Mouse (Mus musculus) stomach, embryonic 15.5 days (tissue): Measurements from ENCODE around the gene Gm20388. TPM values are rescaled to one million over a fixed set of nuclear protein-coding genes. Genes with fewer than 3 reads are reported as not detected.

Experiments
- ATAC-seq: fragments of 200-750 bp; cut with Nextera tagmentation; 2 replicates; pipeline ENCODE4 v1.8.0; 2017; ENCODE audit warnings: low read depth, moderate number of reproducible peaks, moderate TSS enrichment; ENCODE audit not compliant: insufficient read depth, low FRiP score
- H3K27ac ChIP-seq: fragments of 300-500 bp; sonication (generic); 2 replicates; pipeline ENCODE4 v1.5.1; 2015; ENCODE audit warnings: mild to moderate bottlenecking, inconsistent platforms
- H3K27me3 ChIP-seq: fragments of 300-500 bp; sonication (generic); replicated peaks from 2 replicates; pipeline ENCODE4 v1.6.1; 2015; ENCODE audit warnings: inconsistent platforms
- H3K36me3 ChIP-seq: fragments of 300-500 bp; sonication (generic); 2 replicates; pipeline ENCODE4 v1.6.1; 2015; ENCODE audit warnings: inconsistent platforms
- H3K4me1 ChIP-seq: fragments of 300-500 bp; sonication (generic); 2 replicates; pipeline ENCODE4 v1.6.1; 2015; ENCODE audit warnings: inconsistent platforms
- H3K4me2 ChIP-seq: fragments of 300-500 bp; sonication (generic); 2 replicates; pipeline ENCODE4 v1.6.1; 2015; ENCODE audit warnings: mild to moderate bottlenecking, inconsistent platforms
- H3K4me3 ChIP-seq: fragments of 300-500 bp; sonication (generic); replicated peaks from 2 replicates; pipeline ENCODE4 v1.5.1; 2015; ENCODE audit warnings: inconsistent platforms
- H3K9ac ChIP-seq: fragments of 300-500 bp; sonication (generic); 2 replicates; pipeline ENCODE4 v1.6.1; 2015; ENCODE audit warnings: inconsistent platforms
- H3K9me3 ChIP-seq: fragments of 300-500 bp; sonication (generic); 2 replicates; pipeline ENCODE4 v1.6.1; 2016; ENCODE audit warnings: inconsistent platforms
- WGBS: fragments of 180-500 bp; shearing (Covaris S2); methylation state at CpG from one replicate; pipeline ENCODE4 v1.1.7; 2015; 5-methylcytosine and 5-hydroxymethylcytosine counted together
- polyA plus RNA-seq: library from polyadenylated mRNA; unstranded; fragments of >200 nt; fragmentation: Nextera tagmentation; extraction: Ambion mirVana; gene quantifications from 2 replicates; pipeline ENCODE4 v1.2.1, GENCODE M21; 2015

Gene Gm20388
- polyA plus RNA-seq, 1 experiment from 2014 or later, result not detected

DNA sequence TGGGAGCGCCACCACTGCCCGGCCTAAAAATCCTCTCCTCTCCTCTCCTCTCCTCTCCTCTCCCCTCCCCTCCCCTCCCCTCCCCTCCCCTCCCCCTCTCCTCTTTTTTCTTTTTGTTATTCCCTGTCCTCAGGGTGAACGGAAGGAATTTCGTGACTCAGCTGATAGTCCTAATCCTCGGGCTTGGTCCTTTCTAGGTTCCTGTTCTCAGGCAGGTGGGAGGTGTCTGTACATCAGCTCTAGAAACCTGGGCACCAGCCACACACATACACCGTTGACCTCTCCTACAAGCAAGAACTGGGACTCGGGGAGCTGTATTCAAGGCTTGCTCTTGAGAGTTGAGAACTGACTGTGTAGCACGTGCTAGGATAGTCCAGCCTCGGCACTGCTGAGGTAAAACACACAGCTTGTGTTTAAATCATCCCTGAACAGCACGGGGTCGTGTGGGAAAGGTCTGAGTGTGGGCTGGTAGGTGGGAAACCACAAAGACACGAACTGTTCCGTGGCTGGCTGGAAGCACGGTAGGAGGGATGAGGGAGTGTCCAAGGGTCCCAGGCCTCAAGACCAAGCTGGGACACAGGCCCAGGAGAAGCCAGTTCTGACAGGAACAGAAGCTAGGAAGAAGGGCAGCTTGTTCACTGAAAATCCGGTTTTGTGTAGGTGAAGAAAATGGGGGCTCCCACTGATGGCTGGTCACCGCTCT is 620.5 kb downstream of the Gm20388 start:
- ATAC-seq, result no peak

DNA sequence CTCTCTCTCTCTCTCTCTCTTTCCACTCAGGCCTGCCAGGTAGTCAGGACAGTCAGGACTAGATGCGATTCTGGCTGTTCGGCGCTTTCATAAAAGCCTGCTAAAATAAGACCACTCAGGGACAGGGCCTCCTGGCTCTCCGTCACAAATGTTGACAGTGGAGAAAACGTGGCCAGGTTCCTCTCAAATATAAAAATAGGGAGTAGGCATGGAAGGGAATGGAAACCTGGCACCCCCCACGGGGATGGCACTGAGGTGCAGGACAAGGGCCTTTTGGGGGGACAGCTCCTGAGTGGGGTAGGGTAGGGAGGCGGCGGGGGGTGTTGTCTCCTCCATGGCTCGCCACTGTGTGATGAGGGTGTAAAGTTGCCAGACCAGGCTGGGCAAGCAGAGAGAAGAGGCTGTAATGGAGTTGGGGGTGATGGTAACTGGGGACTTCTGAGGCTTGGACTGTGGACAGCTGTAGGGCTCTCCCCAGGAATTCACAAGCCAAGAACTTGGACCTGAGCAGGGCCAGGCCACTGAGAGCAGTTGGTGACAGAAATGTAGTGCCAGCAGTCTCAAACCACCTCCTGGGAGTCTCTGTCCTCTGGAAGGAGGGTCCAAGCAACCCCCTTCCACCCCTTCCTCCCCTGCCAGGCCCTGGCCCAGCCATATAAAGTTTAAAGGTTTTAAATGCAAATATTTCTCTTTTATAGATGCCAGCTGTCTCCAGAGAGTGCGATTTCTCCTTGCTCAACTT is 621.3 kb downstream of the Gm20388 start:
- Histone ChIP-seq H3K36me3 (no peaks in the 10 kb centered on the region), H3K4me2 (0 out of 2 replicates have a peak overlapping the region, but pooled peaks have one; percentile 13), H3K4me1 (peaks cover 68% of the 10 kb centered on the region), H3K4me3 (no peak overlapping the region), H3K27me3 (no peaks in the 10 kb centered on the region), H3K9me3 (no peaks in the 10 kb centered on the region), H3K27ac (peak overlapping the region; percentile 73), H3K9ac (no peak overlapping the region)
- WGBS, result 68% methylated on average over 10 of the region's 10 CpGs
- no peak for ATAC-seq

More for the DNA sequence above, 620.5 kb downstream of the Gm20388 start:
- H3K4me2 ChIP-seq, result no peak overlapping the region
- H3K27ac ChIP-seq, result no peak overlapping the region
- no peaks in the 10 kb centered on the region for H3K27me3 ChIP-seq
- no peaks in the 10 kb centered on the region for H3K9me3 ChIP-seq
- no peak overlapping the region for H3K4me3 ChIP-seq
- 58% methylated on average over 16 of the region's 16 CpGs for WGBS
- H3K4me1 ChIP-seq, result peaks cover 68% of the 10 kb centered on the region
- no peak overlapping the region for H3K9ac ChIP-seq
- no peaks in the 10 kb centered on the region for H3K36me3 ChIP-seq

DNA sequence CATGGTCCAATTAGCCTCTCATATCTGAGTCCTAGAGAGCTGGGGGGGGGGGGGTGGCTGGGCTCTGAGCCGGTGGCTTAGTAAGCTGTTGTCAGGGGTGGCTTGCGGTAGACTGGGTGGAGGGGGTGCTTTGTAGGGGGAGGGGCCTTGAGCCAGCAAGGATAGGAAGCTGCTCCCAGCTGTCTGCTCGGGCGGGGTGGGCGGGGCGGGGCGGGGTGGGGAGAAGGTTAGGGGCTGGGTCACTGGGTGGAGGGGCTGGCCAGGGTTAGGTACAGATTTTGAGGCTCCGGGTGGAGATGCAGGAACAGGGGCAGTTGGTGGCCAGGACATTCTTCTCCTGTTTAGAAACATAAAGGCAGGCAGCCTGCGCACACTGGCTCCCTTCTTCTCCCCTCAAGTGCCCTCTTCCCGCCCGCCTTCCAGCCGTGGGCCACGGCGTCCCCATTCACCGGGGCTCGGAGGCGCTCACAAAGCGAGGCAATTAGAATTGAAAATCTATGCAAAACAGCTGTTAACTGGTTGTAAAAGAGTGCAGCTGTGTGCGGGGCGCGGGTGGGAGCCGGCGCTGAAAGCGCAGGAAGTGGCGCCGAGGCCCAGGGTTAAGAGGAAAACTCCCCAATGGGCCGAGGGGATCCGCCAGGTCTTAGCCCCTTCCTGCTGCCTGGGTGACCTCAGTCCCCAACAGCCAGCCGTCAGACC is 622.0 kb downstream of the Gm20388 start:
- no peaks in the 10 kb centered on the region for H3K27me3 ChIP-seq
- H3K9ac ChIP-seq, result no peak overlapping the region
- H3K4me2 ChIP-seq, result peak overlapping the region; percentile 33
- H3K36me3 ChIP-seq, result no peaks in the 10 kb centered on the region
- WGBS, result 7% methylated on average over 29 of the region's 29 CpGs
- peaks cover 67% of the 10 kb centered on the region for H3K4me1 ChIP-seq
- no peaks in the 10 kb centered on the region for H3K9me3 ChIP-seq
- no peak for ATAC-seq
- H3K27ac ChIP-seq, result peak overlapping the region; percentile 73
- no peak overlapping the region; the same call in 1 of the 2 replicates for H3K4me3 ChIP-seq

DNA sequence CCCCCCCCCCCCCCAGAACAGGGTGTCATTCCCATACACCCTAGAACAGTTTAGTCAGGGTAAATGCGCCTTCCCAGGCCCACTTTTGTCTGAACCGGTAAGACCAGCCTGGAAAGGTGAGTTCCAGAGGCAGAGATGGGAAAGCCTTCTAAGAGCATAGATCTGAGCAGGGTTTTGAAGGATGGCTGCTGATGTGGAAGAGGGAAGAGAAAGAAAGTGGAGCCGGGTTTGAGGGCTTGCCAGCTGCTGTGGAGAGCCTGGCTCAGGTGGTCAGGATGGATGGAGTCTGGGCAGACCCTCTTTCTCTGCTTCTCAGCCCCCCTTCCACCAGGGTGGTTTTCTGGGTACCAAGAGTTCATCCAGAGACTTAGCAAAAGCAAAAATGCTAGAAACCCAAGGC is 622.7 kb downstream of the Gm20388 start:
- H3K4me2 ChIP-seq, result no peak overlapping the region
- H3K4me1 ChIP-seq, result peaks cover 71% of the 10 kb centered on the region
- no peak overlapping the region for H3K4me3 ChIP-seq
- no peaks in the 10 kb centered on the region for H3K36me3 ChIP-seq
- no peaks in the 10 kb centered on the region for H3K9me3 ChIP-seq
- ATAC-seq, result no peak
- 0 out of 2 replicates have a peak overlapping the region, but pooled peaks have one; percentile 72 for H3K27ac ChIP-seq
- H3K27me3 ChIP-seq, result no peaks in the 10 kb centered on the region
- 60% methylated on average over 3 of the region's 3 CpGs for WGBS
- no peak overlapping the region for H3K9ac ChIP-seq

DNA sequence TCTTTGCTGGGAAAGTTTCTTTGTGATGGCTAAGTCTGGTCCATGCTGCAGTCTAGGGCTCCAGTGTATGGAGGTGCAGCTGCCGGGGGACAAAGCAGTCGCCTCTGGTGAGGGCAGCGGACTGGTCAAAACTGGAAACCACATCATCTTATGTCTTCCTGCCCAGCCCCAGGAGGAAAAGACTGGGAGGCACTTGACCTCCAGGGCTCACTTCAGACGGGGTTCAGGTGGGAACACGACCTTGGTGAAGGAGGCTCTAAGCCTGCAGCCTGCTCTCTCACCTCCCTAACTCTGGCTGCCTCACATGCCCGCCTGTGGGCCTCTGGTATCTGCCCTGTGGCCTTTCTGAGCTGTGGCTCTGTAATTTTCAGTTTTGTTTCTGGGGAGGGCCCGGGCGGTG is 623.4 kb downstream of the Gm20388 start:
- peaks cover 74% of the 10 kb centered on the region for H3K4me1 ChIP-seq
- H3K9ac ChIP-seq, result no peak overlapping the region
- WGBS, result 51% methylated on average over 8 of the region's 8 CpGs
- H3K27me3 ChIP-seq, result no peaks in the 10 kb centered on the region
- H3K36me3 ChIP-seq, result no peaks in the 10 kb centered on the region
- no peak overlapping the region for H3K4me2 ChIP-seq
- no peak overlapping the region for H3K4me3 ChIP-seq
- no peak overlapping the region for H3K27ac ChIP-seq
- H3K9me3 ChIP-seq, result no peaks in the 10 kb centered on the region
- ATAC-seq, result no peak

DNA sequence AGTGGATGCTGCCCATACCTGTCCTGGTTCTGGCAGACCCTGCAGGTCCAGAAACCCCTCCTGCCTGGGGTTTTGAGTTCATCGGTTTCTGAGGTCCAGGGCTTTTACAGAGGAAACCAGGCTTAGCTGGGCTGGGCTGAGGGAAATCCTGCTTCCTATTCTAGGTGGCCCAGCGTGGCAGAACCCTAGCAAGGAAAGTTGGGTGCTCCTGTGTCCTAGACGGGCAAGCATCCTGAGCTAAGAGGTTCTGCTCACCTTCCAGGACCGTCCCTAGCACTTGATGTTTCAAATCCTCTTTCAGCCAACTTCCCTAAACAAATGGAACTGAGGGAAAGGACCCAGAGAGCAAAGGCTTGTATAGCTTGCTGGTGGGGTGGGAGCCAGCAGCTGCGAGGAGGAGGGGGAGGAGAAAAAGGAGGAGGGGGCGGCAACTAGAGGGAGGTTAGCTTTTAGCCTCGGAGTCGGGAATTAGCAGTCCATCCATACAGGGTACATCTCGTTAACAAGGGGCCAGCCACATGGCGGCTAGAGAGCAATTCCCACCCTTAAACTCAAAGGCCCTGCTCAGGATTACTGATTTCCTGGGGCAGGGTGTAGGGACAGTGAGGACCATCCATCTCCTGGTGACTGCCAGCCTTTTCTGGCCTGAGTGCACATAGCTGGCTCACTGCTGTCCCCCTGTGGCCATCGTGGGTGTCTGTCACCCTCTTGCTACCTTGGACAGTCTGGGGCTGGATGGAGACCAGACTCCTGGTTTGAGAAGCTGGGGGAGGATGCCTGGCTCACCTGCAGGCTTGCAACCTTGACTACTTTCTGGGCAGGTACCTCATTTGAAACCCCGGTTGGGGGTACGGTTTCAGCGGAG is 624.1 kb downstream of the Gm20388 start:
- H3K27ac ChIP-seq, result peak overlapping the region; percentile 94; the same call in 1 of the 2 replicates
- ATAC-seq, result peak; percentile 41; the same call in 1 of the 2 replicates

DNA sequence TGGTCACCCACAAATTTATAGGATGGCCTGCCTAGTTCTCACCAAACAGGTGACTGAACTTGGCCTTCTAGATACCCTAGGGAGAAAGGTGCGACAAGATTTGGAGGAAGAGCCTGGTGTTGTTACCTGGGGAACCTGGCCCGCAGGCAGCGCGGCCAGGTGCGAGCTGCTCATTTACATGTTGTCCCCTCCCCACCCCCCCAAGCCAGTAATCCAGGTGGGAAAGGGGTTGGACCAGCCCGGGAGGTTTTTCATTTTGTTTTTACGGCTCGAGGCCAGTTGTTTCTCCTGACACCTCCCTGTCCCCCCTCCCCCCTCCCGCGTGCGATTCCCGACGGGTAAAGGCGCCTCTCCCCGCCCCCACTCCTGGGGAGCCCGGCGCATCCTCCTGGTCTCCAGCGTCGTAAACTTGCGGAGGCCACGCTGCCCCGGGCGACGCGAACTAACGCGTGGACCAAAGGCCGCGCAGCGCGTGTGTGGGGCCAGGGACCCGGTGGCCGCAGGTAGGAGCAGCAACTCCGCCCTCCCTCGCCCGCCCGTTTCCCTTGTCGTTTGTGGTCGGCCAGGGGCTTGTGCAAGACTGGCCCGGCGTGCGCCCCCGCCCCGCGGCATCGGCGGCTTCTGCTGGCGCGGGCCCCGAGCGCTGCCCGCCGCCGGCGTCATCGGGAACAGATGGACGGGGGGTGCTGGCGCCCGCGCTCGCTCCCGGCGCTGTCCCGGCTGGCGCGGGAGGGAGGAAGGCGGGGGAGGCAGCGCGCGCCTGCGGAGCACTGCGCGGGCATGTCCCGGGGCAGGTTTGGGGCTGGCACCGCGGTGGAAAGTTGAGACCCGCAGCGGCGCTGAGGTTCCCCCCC is 625.0 kb downstream of the Gm20388 start:
- H3K9me3 ChIP-seq, result no peaks in the 10 kb centered on the region
- H3K36me3 ChIP-seq, result no peaks in the 10 kb centered on the region
- ATAC-seq, result no peak
- peaks cover 90% of the 10 kb centered on the region for H3K4me1 ChIP-seq
- H3K9ac ChIP-seq, result peak overlapping the region; percentile 37; the same call in 1 of the 2 replicates
- H3K27ac ChIP-seq, result peak overlapping the region; percentile 94
- under 1% methylated on average over 77 of the region's 79 CpGs for WGBS
- peak overlapping the region; percentile 63 for H3K4me3 ChIP-seq
- peak overlapping the region; percentile 99 for H3K4me2 ChIP-seq
- no peaks in the 10 kb centered on the region for H3K27me3 ChIP-seq

More for the DNA sequence above, 624.1 kb downstream of the Gm20388 start:
- Histone ChIP-seq H3K9me3 (no peaks in the 10 kb centered on the region), H3K4me2 (peak overlapping the region; percentile 99), H3K36me3 (no peaks in the 10 kb centered on the region), H3K27me3 (no peaks in the 10 kb centered on the region), H3K9ac (no peak overlapping the region), H3K4me1 (peaks cover 80% of the 10 kb centered on the region), H3K4me3 (0 out of 2 replicates have a peak overlapping the region, but pooled peaks have one; percentile 1)
- WGBS, result 12% methylated on average over 14 of the region's 14 CpGs

DNA sequence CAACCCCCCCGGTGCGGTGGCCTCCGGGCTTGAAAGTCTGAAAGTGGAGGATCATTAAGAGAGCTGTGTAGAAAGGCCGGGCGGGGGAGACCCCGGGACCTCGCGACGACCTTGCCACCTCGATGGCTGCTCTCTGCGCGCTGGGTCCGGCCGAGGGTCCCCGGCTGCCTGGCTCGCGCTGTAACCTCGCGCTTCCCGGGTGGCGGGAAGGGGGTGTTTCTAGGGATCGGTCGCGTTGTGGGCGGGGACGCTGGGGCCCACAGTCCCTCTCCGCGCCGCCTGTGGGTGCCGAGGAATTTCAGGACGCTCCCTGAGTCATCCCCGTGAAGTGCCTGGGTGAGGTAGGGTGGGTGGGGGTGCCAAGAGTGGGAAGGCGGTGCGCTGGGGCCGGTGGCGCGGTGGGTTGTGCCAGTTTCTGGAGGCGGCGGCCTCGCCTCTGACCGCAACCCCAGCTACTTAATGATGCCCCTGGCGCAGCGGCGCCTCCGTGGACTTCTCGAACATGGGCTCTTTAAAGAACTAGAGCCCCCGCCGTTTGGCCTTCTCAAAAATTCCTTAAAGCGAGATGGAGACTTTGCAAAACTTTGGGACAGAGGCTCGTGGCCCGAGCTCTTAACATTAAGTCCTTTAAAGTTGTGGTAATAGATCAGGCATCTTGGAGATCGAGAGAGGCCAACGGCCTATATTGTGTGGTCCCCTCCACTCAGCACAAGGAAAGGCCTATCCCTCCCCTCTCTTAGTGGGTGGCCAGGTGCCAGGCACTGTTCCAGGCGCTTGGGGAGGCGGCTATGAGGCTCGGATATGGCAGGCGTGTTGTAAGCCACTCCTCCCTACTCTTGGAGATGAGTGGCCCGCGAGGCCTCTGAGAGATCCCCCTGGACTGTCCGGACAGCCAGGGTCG is 625.9 kb downstream of the Gm20388 start:
- 1% methylated on average over 61 of the region's 61 CpGs for WGBS
- Histone ChIP-seq H3K27me3 (no peaks in the 10 kb centered on the region), H3K27ac (peak overlapping the region; percentile 94), H3K36me3 (no peaks in the 10 kb centered on the region), H3K4me1 (peaks cover 87% of the 10 kb centered on the region), H3K4me2 (peak overlapping the region; percentile 99), H3K4me3 (peak overlapping the region; percentile 63), H3K9me3 (no peaks in the 10 kb centered on the region), H3K9ac (peak overlapping the region; percentile 37)
- ATAC-seq, result peak; percentile 10

DNA sequence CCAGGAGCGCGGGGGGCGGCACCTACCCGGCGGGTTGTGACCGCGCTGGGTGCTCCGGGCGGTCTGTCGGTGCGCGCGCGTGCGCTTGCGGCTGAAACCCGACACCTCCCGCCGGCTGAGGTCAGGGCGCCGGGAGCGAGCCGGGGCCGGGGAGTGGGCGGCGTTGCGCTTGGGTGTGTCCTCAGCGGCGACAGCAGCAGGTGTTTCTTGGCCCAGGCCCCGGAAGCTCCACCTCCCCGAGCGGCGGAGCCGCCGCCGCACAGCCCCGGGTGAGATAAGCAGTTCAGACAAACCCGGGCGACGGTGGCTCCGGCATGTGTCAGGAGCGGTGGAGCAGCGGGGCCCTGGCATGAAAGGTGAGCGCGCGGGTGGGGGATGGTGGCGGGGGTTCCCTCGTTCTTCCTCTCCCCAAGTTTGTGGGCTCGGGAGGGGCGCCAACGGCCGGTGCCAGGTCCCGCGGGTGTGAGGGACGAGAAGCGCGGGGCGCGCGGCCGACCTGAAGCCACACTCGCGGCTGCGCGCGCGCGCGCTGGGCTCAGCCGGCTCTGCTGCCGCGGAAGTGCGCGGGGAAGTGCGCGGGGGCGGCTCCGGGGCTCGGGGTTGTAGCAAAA is 626.7 kb downstream of the Gm20388 start:
- Histone ChIP-seq H3K27me3 (no peaks in the 10 kb centered on the region), H3K36me3 (no peaks in the 10 kb centered on the region), H3K4me1 (peaks cover 84% of the 10 kb centered on the region), H3K9ac (peak overlapping the region; percentile 69), H3K4me3 (peak overlapping the region; percentile 63), H3K4me2 (peak overlapping the region; percentile 99), H3K27ac (peak overlapping the region; percentile 94), H3K9me3 (no peaks in the 10 kb centered on the region)
- WGBS, result under 1% methylated on average over 79 of the region's 79 CpGs
- ATAC-seq, result peak; percentile 80
